In genomic region chr19:41828941-41829340, GRCm38 (mm10) we compare ENCODE assay signal across 8 mouse cellular contexts. TPM values are rescaled to one million over a fixed set of nuclear protein-coding genes. Genes with fewer than 3 reads are reported as not detected.
A peak's percentile ranks its signal among the peaks of the same experiment; 100 is the strongest.
DNase-seq lines count a peak whose midpoint lies in the region; ATAC-seq and TF ChIP-seq lines count a peak whose summit lies in the region.

No protein-coding gene starts in this region.

- peak overlapping the region; percentile 77 for H3K4me3 ChIP-seq in heart, embryonic 12.5 days
- no peak overlapping the region for H3K4me3 ChIP-seq in ES-Bruce4 (ENCODE audit: low read depth, low read length)
- H3K4me3 ChIP-seq in hindbrain, embryonic 10.5 days, result peak overlapping the region; percentile 85
- peak overlapping the region; percentile 79 for H3K4me3 ChIP-seq in liver, postnatal 0 days (ENCODE audit: low read depth, low read length)

- no peaks in the 10 kb centered on the region for H3K9me3 ChIP-seq in heart, embryonic 12.5 days (replicated peaks)
- no peaks in the 10 kb centered on the region for H3K9me3 ChIP-seq in ES-Bruce4 (replicated peaks; ENCODE audit: control insufficient read depth, insufficient read depth, low read length, poor library complexity, severe bottlenecking)
- no peaks in the 10 kb centered on the region for H3K9me3 ChIP-seq in hindbrain, embryonic 10.5 days
- H3K9me3 ChIP-seq in liver, postnatal 0 days (ENCODE audit: low read length), result no peaks in the 10 kb centered on the region

- TF ChIP-seq CTCF in ES-Bruce4 (IDR thresholded peaks at IDR 0.05; ENCODE audit: low read depth, low read length), result no peak
- TF ChIP-seq CTCF in liver, postnatal 0 days (IDR thresholded peaks at IDR 0.05; ENCODE audit: low read depth), result no peak

- DNase-seq in heart, adult 8-10 months (ENCODE audit: low spot score), result no peak
- no peak for DNase-seq in hindbrain, embryonic 10.5 days (ENCODE audit: low spot score)
- DNase-seq in liver, postnatal 0 days, result no peak
- DNase-seq in adrenal gland, adult 2 months, result no peak
- DNase-seq in urinary bladder, postnatal 10 days (ENCODE audit: low spot score), result no peak
- DNase-seq in cerebellum, adult 9-11 months, result no peak

- H3K9ac ChIP-seq in heart, embryonic 12.5 days, result no peak overlapping the region
- peak overlapping the region; percentile 72 for H3K9ac ChIP-seq in ES-Bruce4 (ENCODE audit: low read depth, poor library complexity, severe bottlenecking)
- peak overlapping the region; percentile 46; the same call in 1 of the 2 replicates for H3K9ac ChIP-seq in liver, postnatal 0 days (replicated peaks)

- peaks cover 12% of the 10 kb centered on the region for H3K4me1 ChIP-seq in heart, embryonic 12.5 days (replicated peaks)
- no peaks in the 10 kb centered on the region for H3K4me1 ChIP-seq in ES-Bruce4 (ENCODE audit: control insufficient read depth, insufficient read depth, low read length)
- peaks cover 39% of the 10 kb centered on the region for H3K4me1 ChIP-seq in hindbrain, embryonic 10.5 days (replicated peaks)
- H3K4me1 ChIP-seq in liver, postnatal 0 days (ENCODE audit: insufficient read depth), result peaks cover 22% of the 10 kb centered on the region

- 69% methylated on average over 3 of the region's 3 CpGs for WGBS in heart, embryonic 12.5 days
- 70% methylated on average over 3 of the region's 3 CpGs for WGBS in hindbrain, embryonic 10.5 days
- WGBS in liver, postnatal 0 days (ENCODE audit: insufficient replicate concordance), result 67% methylated on average over 3 of the region's 3 CpGs

- no peak for TF ChIP-seq POLR2A in ES-Bruce4 (IDR thresholded peaks at IDR 0.05; ENCODE audit: insufficient read depth, low read length)

- no peak for TF ChIP-seq EP300 in ES-Bruce4 (IDR thresholded peaks at IDR 0.05; ENCODE audit: insufficient read depth, low read depth, low read length)
- TF ChIP-seq EP300 in liver, postnatal 0 days (IDR thresholded peaks at IDR 0.05; ENCODE audit: low read depth), result no peak

- no peak for ATAC-seq in heart, embryonic 12.5 days (ENCODE audit: insufficient number of reproducible peaks, low FRiP score)
- no peak for ATAC-seq in liver, postnatal 0 days

- H3K27ac ChIP-seq in heart, embryonic 12.5 days (ENCODE audit: poor library complexity, severe bottlenecking), result no peak overlapping the region
- H3K27ac ChIP-seq in ES-Bruce4 (ENCODE audit: insufficient read depth, low read length), result no peak overlapping the region
- H3K27ac ChIP-seq in hindbrain, embryonic 10.5 days, result peak overlapping the region; percentile 96
- H3K27ac ChIP-seq in liver, postnatal 0 days (ENCODE audit: low read depth), result peak overlapping the region; percentile 91

- peaks cover 10% of the 10 kb centered on the region; the same call in 1 of the 2 replicates for H3K27me3 ChIP-seq in heart, embryonic 12.5 days (replicated peaks)
- H3K27me3 ChIP-seq in ES-Bruce4 (ENCODE audit: control insufficient read depth, insufficient read depth, low read length, poor library complexity, severe bottlenecking), result no peaks in the 10 kb centered on the region
- H3K27me3 ChIP-seq in hindbrain, embryonic 10.5 days (ENCODE audit: insufficient read depth, poor library complexity, severe bottlenecking), result peaks cover 25% of the 10 kb centered on the region
- no peaks in the 10 kb centered on the region for H3K27me3 ChIP-seq in liver, postnatal 0 days (ENCODE audit: insufficient read depth, low read length)

- peak overlapping the region; percentile 100 for H3K4me2 ChIP-seq in heart, embryonic 12.5 days
- peak overlapping the region; percentile 99 for H3K4me2 ChIP-seq in liver, postnatal 0 days (ENCODE audit: low read depth, low read length)

- H3K36me3 ChIP-seq in heart, embryonic 12.5 days, result no peaks in the 10 kb centered on the region
- no peaks in the 10 kb centered on the region for H3K36me3 ChIP-seq in ES-Bruce4 (ENCODE audit: control insufficient read depth, insufficient read depth, low read length, poor library complexity, severe bottlenecking)
- no peaks in the 10 kb centered on the region for H3K36me3 ChIP-seq in hindbrain, embryonic 10.5 days
- no peaks in the 10 kb centered on the region for H3K36me3 ChIP-seq in liver, postnatal 0 days (replicated peaks; ENCODE audit: insufficient read depth, low read length)

RNA-seq across cellular contexts. Expression of gene Frat1, which starts 0.8 kb away (rescaled TPM):
- 2.5 and 3.2 TPM in 2 replicates for polyA plus RNA-seq in heart, embryonic 12.5 days (2016; fragmentation: Nextera tagmentation; extraction: Ambion mirVana)
- 1 to 10 TPM; 1.9 to 4.5 (median 3.4) TPM for total RNA-seq in heart, adult 8-10 months (2022)
- polyA plus RNA-seq in ES-Bruce4 (2011; ENCODE audit: insufficient read depth, insufficient read length, low read depth, missing spikeins), result 2.1 and 2.3 TPM in 2 replicates
- 10.8 and 13.4 TPM in 2 replicates for polyA plus RNA-seq in hindbrain, embryonic 10.5 days (2016; fragmentation: Nextera tagmentation; extraction: Ambion mirVana)
- polyA plus RNA-seq in liver, postnatal 0 days (2015; fragmentation: Nextera tagmentation; extraction: Ambion mirVana), result 7.8 and 8.1 TPM in 2 replicates
- total RNA-seq in adrenal gland, adult 2 months (2021), result 10 to 100 TPM in 1 of 2 experiments, 1 to 10 TPM in 1; 3.8 to 10.8 TPM
- polyA plus RNA-seq in adrenal gland, adult 2 months (2012; rRNA removed), result 9.7 and 14.7 TPM in 2 replicates

RNA-seq across cellular contexts. Expression of gene Frat2, which starts 19.0 kb away (rescaled TPM):
- polyA plus RNA-seq in heart, embryonic 12.5 days (2016; fragmentation: Nextera tagmentation; extraction: Ambion mirVana), result 3.6 TPM in 2 replicates
- total RNA-seq in heart, adult 8-10 months (2022), result 1 to 10 TPM; 2.2 to 4.6 (median 2.5) TPM
- polyA plus RNA-seq in ES-Bruce4 (2011; ENCODE audit: insufficient read depth, insufficient read length, low read depth, missing spikeins), result 7.6 and 10.0 TPM in 2 replicates
- polyA plus RNA-seq in hindbrain, embryonic 10.5 days (2016; fragmentation: Nextera tagmentation; extraction: Ambion mirVana), result 5.4 and 6.7 TPM in 2 replicates
- polyA plus RNA-seq in liver, postnatal 0 days (2015; fragmentation: Nextera tagmentation; extraction: Ambion mirVana), result 3.3 and 3.7 TPM in 2 replicates
- total RNA-seq in adrenal gland, adult 2 months (2021), result 1 to 10 TPM; 1.2 to 2.6 TPM
- 5.5 and 6.7 TPM in 2 replicates for polyA plus RNA-seq in adrenal gland, adult 2 months (2012; rRNA removed)

RNA-seq across cellular contexts. Expression of gene Arhgap19, which starts 27.1 kb away (rescaled TPM):
- polyA plus RNA-seq in heart, embryonic 12.5 days (2016; fragmentation: Nextera tagmentation; extraction: Ambion mirVana), result 17.8 and 19.5 TPM in 2 replicates
- 1 to 10 TPM; 1.6 to 2.6 (median 2.0) TPM for total RNA-seq in heart, adult 8-10 months (2022)
- 75.7 and 80.1 TPM in 2 replicates for polyA plus RNA-seq in ES-Bruce4 (2011; ENCODE audit: insufficient read depth, insufficient read length, low read depth, missing spikeins)
- polyA plus RNA-seq in hindbrain, embryonic 10.5 days (2016; fragmentation: Nextera tagmentation; extraction: Ambion mirVana), result 27.9 and 37.9 TPM in 2 replicates
- 10.5 and 12.9 TPM in 2 replicates for polyA plus RNA-seq in liver, postnatal 0 days (2015; fragmentation: Nextera tagmentation; extraction: Ambion mirVana)
- total RNA-seq in adrenal gland, adult 2 months (2021), result 1 to 10 TPM; 3.5 to 5.2 TPM
- 0.83 TPM in 2 replicates for polyA plus RNA-seq in adrenal gland, adult 2 months (2012; rRNA removed)

Comparison
In these comparisons a context has a peak if more than half of its experiments do, and no peak if none do; other contexts are left out.
1. H3K27ac ChIP-seq: peak in hindbrain, embryonic 10.5 days (single experiment) and liver, postnatal 0 days (single experiment); none in heart, embryonic 12.5 days (single experiment) and ES-Bruce4 (single experiment).